Mouse (Mus musculus) ES-E14 (cell line): ENCODE data around the gene Wbp4.

Experiments used
- CHD2 ChIP-seq: IDR thresholded peaks from 2 replicates; pipeline ENCODE4 v1.6.1; 2014; ENCODE audit warnings: mild to moderate bottlenecking, low read depth, low read length, inconsistent platforms
- HCFC1 ChIP-seq: IDR thresholded peaks from 2 replicates; pipeline ENCODE4 v1.6.1; 2012; ENCODE audit warnings: low read length, inconsistent platforms, borderline replicate concordance; ENCODE audit not compliant: insufficient read depth
- MAFK ChIP-seq: IDR thresholded peaks from 2 replicates; pipeline ENCODE4 v1.6.1; 2014; ENCODE audit warnings: mild to moderate bottlenecking, low read depth, low read length, inconsistent platforms; ENCODE audit not compliant: insufficient read depth
- ZC3H11A ChIP-seq: IDR thresholded peaks from 2 replicates; pipeline ENCODE4 v1.6.1; 2012; ENCODE audit warnings: low read depth, mild to moderate bottlenecking, inconsistent platforms, low read length, borderline replicate concordance
- ZNF384 ChIP-seq: IDR thresholded peaks from 2 replicates; pipeline ENCODE4 v1.6.1; 2012; ENCODE audit warnings: low read depth, low read length, inconsistent platforms

DNA sequence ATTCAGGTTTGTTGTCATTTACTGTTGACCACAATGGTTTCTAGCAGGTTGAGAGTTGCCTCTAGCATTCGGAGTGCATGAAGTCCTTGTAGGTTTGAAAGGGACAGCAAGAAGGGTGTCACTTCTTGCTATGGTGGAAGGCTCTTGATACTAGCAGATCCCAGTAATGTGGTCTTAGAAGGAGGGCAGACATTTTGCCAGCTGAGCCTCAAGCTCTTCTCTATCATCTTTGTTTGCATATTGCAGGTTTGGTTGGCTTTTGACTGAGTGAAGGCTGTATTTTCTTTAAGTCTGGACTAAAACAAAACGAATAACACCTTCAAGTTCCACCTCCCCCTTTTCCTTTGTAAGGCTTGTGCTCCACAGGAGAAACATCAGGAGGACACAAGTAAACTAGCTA is 35.4 kb upstream of the Wbp4 start:
- TF ChIP-seq MAFK, result no peak
- no peak for TF ChIP-seq ZC3H11A
- no peak for TF ChIP-seq HCFC1
- TF ChIP-seq ZNF384, result no peak
- TF ChIP-seq CHD2, result no peak
